Mouse (Mus musculus) forebrain, embryonic 12.5 days (tissue): ENCODE data around the gene Pwp2. TPM values are rescaled to one million over a fixed set of nuclear protein-coding genes. Genes with fewer than 3 reads are reported as not detected.

Source experiments
- polyA plus RNA-seq: library from polyadenylated mRNA; unstranded; fragments of >200 nt; fragmentation: Nextera tagmentation; extraction: Ambion mirVana; gene quantifications from 2 replicates; pipeline ENCODE4 v1.2.1, GENCODE M21; 2016

Gene Pwp2
- polyA plus RNA-seq, 1 experiment from 2014 or later: 22.3 TPM

Other genes starting within 250 kb of the Pwp2 start
- 0.62 and 1.1 TPM in 2 replicates for gene Trpm2, start 214.6 kb downstream of the Pwp2 start, polyA plus RNA-seq
- 28.1 and 32.2 TPM in 2 replicates for gene 1810043G02Rik, start 206.6 kb downstream of the Pwp2 start, polyA plus RNA-seq
- gene Pfkl, start 175.1 kb downstream of the Pwp2 start, polyA plus RNA-seq: 134 and 135 TPM in 2 replicates
- not detected in 2 replicates for gene Dnmt3l, start 143.2 kb downstream of the Pwp2 start, polyA plus RNA-seq
- 0.11 and 0.19 TPM in 2 replicates for gene Aire, start 141.5 kb downstream of the Pwp2 start, polyA plus RNA-seq
- gene Icosl, start 115.8 kb downstream of the Pwp2 start, polyA plus RNA-seq: 1.3 and 1.4 TPM in 2 replicates
- 17.4 and 23.9 TPM in 2 replicates for gene D10Jhu81e, start 15.4 kb downstream of the Pwp2 start, polyA plus RNA-seq
- 25.1 and 26.3 TPM in 2 replicates for gene Trappc10, start 59.5 kb upstream of the Pwp2 start, polyA plus RNA-seq
- gene Agpat3, start 167.3 kb upstream of the Pwp2 start, polyA plus RNA-seq: 52.5 and 58.0 TPM in 2 replicates
- gene Rrp1, start 227.9 kb upstream of the Pwp2 start, polyA plus RNA-seq: 326 and 329 TPM in 2 replicates
- 118 and 120 TPM in 2 replicates for gene Cstb, start 240.5 kb upstream of the Pwp2 start, polyA plus RNA-seq